In genomic region chr17:42643416-42643815, GRCm38 (mm10) we compare ENCODE assay signal across 12 mouse cellular contexts. TPM values are rescaled to one million over a fixed set of nuclear protein-coding genes. Genes with fewer than 3 reads are reported as not detected.
"Had no signal": no experiment of that assay in that cellular context is flagged by ENCODE, and none has a peak within 500 bp of the region (broad histone marks: within the 10 kb centered on the region; RNA-seq: fewer than 3 reads in every experiment).

No protein-coding gene starts in this region.

- H3K9me3 ChIP-seq: limb, embryonic 13.5 days; midbrain, embryonic 12.5 days had no signal

- H3K27ac ChIP-seq: limb, embryonic 13.5 days; liver, embryonic 13.5 days; midbrain, embryonic 12.5 days; stomach, postnatal 0 days had no signal

- H3K4me1 ChIP-seq: limb, embryonic 13.5 days; liver, embryonic 13.5 days; midbrain, embryonic 12.5 days had no signal

- H3K4me3 ChIP-seq: limb, embryonic 13.5 days; liver, embryonic 13.5 days; midbrain, embryonic 12.5 days had no signal

- DNase-seq: kidney, postnatal 25 days; layer of hippocampus, adult 9-11 months; liver, embryonic 13.5 days; lung, adult 18-20 months; thymus, postnatal 4 days had no signal

- H3K36me3 ChIP-seq: limb, embryonic 13.5 days; liver, embryonic 13.5 days; midbrain, embryonic 12.5 days had no signal

- H3K4me2 ChIP-seq: limb, embryonic 13.5 days; liver, embryonic 13.5 days; midbrain, embryonic 12.5 days had no signal

- H3K27me3 ChIP-seq: limb, embryonic 13.5 days; liver, embryonic 13.5 days; midbrain, embryonic 12.5 days had no signal

- H3K9ac ChIP-seq: limb, embryonic 13.5 days; liver, embryonic 13.5 days; midbrain, embryonic 12.5 days had no signal

RNA-seq across cellular contexts. Expression of gene Opn5, which starts 32.2 kb away (rescaled TPM):
- total RNA-seq: left cerebral cortex, postnatal 36 days; megakaryocyte-erythroid progenitor cell, adult 5-6 weeks had no signal
- polyA plus RNA-seq: limb, embryonic 13.5 days; liver, embryonic 13.5 days; lung, embryonic 16.5 days; midbrain, postnatal 0 days; stomach, postnatal 0 days had no signal

RNA-seq across cellular contexts. Expression of gene Adgrf4, which starts 48.7 kb away (rescaled TPM):
- total RNA-seq: megakaryocyte-erythroid progenitor cell, adult 5-6 weeks had no signal
- polyA plus RNA-seq: liver, embryonic 13.5 days; lung, embryonic 16.5 days had no signal
